Mouse (Mus musculus) layer of hippocampus, adult 18-20 months (tissue): ENCODE data around the gene Kcnn3. TPM values are rescaled to one million over a fixed set of nuclear protein-coding genes. Genes with fewer than 3 reads are reported as not detected.

Experiments used
- DNase-seq, 2 experiments: peaks; one replicate each; pipeline ENCODE4 v3.0.0; 2022; ENCODE audit warnings: low spot score in 2 of 2
- total RNA-seq, 2 experiments: library from RNA; stranded (reverse); gene quantifications; 2 replicates each; pipeline ENCODE4 v1.2.3; 2021

The Kcnn3 gene
- total RNA-seq, 2 experiments from 2014 or later: 24.6 to 26.6 TPM

GRCm38 (mm10) chr3:89659938-89660620 is 140.1 kb downstream of the Kcnn3 start:
- peak; percentile 52 to 67 for DNase-seq

DNA sequence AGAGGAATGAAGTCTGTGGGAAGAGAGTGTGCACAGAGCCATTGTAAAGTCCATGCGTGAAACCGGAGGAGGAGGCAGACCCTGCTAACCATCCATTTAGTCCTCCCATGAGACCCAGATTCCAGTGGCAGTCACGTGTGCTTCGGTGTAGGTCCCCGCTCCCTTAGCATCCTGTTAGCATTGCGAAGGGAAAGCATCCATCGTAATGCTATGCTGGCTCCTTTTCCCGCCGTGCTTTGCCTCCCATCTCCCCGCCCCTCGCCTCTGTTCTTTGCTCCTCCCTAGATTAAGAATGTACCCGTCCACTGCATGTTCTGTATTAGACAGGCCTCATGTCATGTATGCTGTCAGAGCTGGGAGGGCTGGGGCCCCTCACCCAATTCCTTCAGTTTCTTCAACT is 144.8 kb downstream of the Kcnn3 start:
- DNase-seq: no peak

GRCm38 (mm10) chr3:89667131-89667530 is 147.2 kb downstream of the Kcnn3 start:
- no peak for DNase-seq

GRCm38 (mm10) chr3:89671334-89671733 is 151.4 kb downstream of the Kcnn3 start:
- DNase-seq: no peak

- DNase-seq: no peak
Measured at GRCm38 (mm10) chr3:89672573-89673317, 152.8 kb downstream of the Kcnn3 start.

- DNase-seq: no peak
Measured at GRCm38 (mm10) chr3:89677617-89678016, 157.7 kb downstream of the Kcnn3 start.

DNA sequence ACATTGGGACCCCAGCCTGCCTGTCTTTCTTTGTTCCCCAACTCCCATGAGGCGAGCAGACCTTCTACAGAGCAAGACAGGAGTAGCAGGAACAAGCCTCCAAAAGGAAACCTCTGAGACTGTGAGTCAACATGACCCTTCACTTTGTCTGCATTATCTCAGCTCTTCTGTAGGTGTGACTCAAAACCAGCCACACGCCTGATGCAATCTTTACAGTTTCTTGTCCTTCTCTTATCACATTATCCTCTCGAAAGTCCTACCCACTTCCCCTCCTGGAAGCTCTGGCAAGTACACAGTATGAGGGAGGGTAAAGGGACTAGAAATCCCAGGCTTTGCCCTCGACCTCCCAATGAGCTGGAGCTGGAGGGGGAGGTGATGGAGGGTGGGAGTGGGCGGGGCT is 166.1 kb downstream of the Kcnn3 start:
- no peak for DNase-seq

DNA sequence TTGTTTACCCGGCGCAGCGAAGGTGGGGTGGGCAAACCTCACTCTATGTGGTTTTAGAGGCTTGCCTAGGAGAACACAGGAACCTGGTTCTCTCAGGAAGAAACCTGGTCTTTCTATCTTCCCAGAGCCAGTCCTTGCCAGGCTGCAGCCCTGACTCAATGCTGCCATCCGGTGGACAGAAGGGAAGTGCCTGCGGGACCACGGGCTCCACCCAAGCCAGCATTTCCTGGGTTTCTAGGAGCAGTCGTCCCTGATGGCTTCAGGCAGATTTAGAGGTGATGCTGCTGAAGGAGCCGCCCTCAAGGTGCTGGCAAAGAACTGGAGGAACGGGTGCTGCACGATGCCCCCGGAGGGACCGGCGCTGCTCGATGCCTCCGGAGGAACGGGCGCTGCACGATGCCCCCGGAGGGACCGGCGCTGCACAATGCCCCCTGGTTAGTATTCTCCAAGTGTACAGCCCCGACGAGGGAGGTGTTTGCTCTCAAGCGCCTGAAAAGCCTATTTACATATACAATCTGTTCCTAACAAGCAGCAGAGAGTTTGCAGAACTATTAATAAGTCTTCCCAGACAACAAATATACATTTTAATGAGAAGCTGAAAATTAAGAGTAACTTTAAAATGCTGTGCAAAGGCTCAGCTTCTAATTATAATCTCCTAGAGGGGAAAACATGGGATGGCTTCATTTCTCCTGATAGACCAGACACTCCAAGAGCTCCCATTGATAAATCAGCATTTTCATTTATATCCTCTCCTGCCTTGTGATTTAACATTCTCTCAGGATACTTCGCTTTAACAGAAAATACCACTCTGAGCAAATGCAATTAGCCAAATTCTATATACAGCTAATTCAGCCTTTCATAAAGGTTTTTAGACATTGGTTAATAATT is 169.0 kb downstream of the Kcnn3 start:
- peak; percentile 87 to 96 for DNase-seq

DNA sequence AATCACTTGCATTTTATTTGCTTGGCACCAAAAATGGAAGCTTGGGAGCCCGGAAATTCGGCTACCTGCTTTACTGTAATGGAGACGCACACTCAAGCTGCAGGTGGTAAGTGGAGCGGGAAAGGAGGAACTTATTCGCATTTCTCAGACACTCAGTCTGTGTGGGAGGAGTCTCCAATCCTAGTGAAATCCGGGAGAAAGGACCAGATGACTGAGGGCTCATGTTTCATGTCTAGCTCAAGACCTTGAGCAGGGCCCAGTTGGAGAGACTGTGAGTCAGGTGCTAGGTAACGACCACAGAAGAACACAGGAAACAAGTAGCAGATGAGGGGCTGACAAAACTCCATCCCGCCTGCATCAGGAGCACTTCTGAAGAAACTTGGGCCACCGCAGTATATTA is 171.8 kb downstream of the Kcnn3 start:
- no peak for DNase-seq

GRCm38 (mm10) chr3:89696152-89696821 is 176.3 kb downstream of the Kcnn3 start:
- peak; percentile 39 to 72 for DNase-seq

DNA sequence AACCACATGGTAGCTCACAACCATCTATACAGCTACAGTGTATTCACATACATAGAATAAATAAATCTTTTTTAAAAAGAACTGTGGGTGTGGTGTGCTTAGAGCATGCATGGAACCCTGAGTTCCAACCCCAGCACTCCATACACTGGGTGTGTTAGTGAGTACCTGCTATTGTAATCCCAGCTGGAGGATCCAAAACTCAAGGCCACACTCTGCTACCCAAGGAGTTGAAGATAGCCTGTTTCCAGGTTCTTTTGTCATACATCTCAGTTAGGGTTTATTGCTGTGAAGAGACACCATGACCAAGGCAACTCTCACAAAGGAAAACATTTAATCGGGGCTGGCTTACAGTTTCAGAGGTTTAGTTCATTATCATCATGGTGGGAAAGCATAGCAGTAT is 179.0 kb downstream of the Kcnn3 start:
- DNase-seq: no peak

- DNase-seq: no peak
Measured at GRCm38 (mm10) chr3:89700461-89700860, 180.5 kb downstream of the Kcnn3 start.

- no peak for DNase-seq
Measured at GRCm38 (mm10) chr3:89703596-89703995, 183.6 kb downstream of the Kcnn3 start.

DNA sequence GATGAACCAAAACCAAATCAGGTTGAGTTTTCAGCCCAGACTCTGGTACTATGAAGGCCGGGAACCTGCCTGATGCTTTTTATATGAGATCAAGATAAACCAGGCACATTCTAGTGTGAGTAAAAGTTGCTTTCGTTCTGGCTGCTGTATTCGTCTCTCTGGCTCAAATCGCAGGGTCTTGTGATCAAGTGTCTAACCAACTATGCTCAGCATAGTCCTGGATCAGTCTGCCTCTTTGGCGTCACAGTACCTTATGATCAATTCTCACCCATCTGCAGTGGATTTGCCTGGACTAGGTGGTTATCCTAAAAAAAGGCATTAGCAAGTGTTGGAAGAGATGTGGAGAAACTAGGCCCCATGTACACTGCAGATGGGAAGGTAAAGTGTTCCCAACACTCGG is 184.1 kb downstream of the Kcnn3 start:
- DNase-seq: peak in 1 of 2 experiments; percentile 37

DNA sequence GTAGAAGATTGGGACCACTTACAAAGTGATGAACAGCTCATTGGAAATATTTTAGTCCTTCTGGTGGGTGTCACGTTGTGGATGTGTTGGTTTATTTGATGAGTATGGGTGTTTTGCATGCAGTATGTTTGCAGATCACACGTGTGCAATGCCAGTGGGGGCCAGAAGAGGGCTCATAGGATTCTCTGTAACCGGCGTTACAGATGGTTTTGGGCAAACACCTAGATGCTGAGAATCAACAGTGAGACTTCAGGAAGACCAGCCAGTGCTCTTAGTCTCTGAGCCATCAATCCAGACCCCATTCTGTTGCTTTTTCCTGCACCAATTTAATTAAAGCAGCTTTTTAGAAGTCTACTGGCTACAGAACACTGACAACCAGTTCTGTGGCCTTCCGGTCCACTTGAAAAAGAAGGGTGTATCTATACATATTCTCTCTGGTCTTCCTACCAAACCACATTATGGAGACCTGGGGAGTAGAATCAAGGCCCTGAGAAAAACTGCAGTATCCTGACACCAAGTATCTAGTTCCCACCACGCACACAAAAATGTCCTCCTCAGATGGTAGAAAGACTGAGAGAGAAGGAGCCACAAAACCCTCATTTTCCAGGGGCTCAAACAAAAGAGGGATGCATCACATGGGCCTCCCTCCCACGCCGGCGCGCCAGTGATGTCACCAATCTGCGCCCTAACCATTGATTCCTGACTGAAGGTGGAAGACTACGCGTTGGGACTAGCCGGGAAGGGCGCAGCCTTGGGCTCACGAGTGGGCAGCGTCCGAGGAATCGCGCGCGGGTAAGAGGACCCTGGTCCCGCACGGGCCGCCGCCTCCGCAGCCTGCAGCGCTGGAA is 194.6 kb downstream of the Kcnn3 start, which contains the start of gene Adar:
Adar (plus strand) TSS at position 664 of the 848 bp plus-strand sequence.
- DNase-seq: peak; percentile 90 to 97

DNA sequence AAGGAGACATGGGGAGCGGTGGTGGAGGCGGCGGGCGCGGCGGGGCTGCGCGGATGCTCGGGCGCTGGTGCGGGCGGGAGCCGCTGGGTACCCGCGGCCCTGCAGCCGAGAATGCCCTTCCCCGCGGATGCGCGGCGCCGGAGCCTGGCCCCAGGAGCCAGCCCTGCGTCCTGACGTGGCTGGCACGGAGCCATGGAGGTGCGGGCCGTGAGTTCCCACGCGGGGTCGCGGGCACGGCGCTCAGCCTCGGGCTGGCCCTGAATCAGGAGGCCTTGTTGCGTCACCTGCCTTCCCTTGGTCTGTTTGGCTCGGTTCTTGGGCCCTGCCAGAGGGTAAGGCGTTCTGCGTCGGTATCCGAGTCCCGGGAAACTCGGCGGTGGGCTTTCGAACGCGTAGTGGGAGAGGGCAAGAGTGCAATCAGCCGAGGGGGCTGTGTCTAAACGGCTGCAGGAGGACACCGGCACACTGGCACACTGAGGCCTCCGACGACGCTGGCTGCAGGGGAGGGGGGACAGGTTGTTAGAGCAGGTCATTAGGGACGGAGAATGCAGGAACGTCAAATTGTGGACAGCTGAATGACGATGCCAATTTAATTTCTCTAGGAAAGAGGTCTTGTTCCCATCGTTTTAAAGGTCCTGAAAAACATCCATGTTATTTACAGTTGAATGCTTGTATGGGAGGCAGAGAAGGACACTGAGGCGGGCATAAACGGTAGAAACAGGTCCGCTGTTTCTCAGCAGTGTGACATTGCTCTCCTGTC is 195.4 kb downstream of the Kcnn3 start:
- DNase-seq: no peak

- peak in 1 of 2 experiments; percentile 26 for DNase-seq
Measured at GRCm38 (mm10) chr3:89715967-89716256, 195.9 kb downstream of the Kcnn3 start.

DNA sequence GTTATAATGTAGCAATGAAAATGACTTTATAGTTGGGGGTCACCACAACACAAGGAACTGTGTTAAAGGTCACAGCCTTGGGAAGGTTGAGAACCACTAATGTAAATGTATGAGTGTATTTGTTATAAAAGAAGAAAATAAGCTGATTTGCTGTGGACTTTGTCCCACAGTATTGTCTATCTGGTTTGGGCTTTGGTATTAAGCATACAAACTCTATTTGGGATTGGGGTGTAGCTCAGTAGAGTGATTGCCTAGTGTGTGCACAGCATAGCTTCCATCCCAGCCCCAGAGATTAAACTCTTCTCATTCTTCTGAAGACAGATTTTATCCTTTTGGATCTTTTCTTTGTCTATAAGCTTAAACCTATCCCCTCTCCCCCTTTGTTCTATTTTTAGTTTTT is 202.1 kb downstream of the Kcnn3 start:
- DNase-seq: no peak

GRCm38 (mm10) chr3:89723400-89724084 is 203.6 kb downstream of the Kcnn3 start:
- no peak for DNase-seq
